Mouse (Mus musculus): ENCODE results near the gene Skap1.

GRCm38 (mm10) chr11:96775665-96776064 is 311.3 kb downstream of the Skap1 start:
- TF ChIP-seq CTCF (IDR thresholded peaks at IDR 0.05; ENCODE audit: extremely low read depth, insufficient read depth, low read length), result no peak
- TF ChIP-seq POLR2A (IDR thresholded peaks at IDR 0.05; ENCODE audit: extremely low read depth, insufficient read depth, low read length), result no peak
